Mouse (Mus musculus) midbrain, embryonic 14.5 days (tissue): ENCODE results near the gene Bicra. TPM values are rescaled to one million over a fixed set of nuclear protein-coding genes. Genes with fewer than 3 reads are reported as not detected.
A peak's percentile ranks its signal among the peaks of the same experiment; 100 is the strongest.

Experiments used
- ATAC-seq: fragments of 200-750 bp; cut with Nextera tagmentation; 2 replicates; pipeline ENCODE4 v1.8.0; 2017; ENCODE audit warnings: moderate number of reproducible peaks, moderate library complexity; ENCODE audit not compliant: low FRiP score, low TSS enrichment
- DNase-seq: peaks from one replicate; pipeline ENCODE4 v3.0.0-alpha.2; 2015
- H3K27ac ChIP-seq: fragments of 300-500 bp; sonication (generic); replicated peaks from 2 replicates; pipeline ENCODE4 v1.5.1; 2014; ENCODE audit warnings: mild to moderate bottlenecking, low read depth, low read length, moderate library complexity
- H3K27me3 ChIP-seq: fragments of 300-500 bp; sonication (generic); 2 replicates; pipeline ENCODE4 v1.6.1; 2014; ENCODE audit warnings: low read length, control low read depth, mixed read lengths; ENCODE audit not compliant: control insufficient read depth, insufficient read depth
- H3K36me3 ChIP-seq: fragments of 300-500 bp; sonication (generic); 2 replicates; pipeline ENCODE4 v1.6.1; 2014; ENCODE audit warnings: low read length, control low read depth; ENCODE audit not compliant: control insufficient read depth, insufficient read depth
- H3K4me1 ChIP-seq: fragments of 300-500 bp; sonication (generic); 2 replicates; pipeline ENCODE4 v1.6.1; 2014; ENCODE audit warnings: mild to moderate bottlenecking, antibody characterized with exemption, low read length, control low read depth; ENCODE audit not compliant: control insufficient read depth, insufficient read depth
- H3K4me2 ChIP-seq: fragments of 300-500 bp; sonication (generic); 2 replicates; pipeline ENCODE4 v1.6.1; 2014; ENCODE audit warnings: mild to moderate bottlenecking, low read length, moderate library complexity
- H3K4me3 ChIP-seq: fragments of 300-500 bp; sonication (generic); replicated peaks from 2 replicates; pipeline ENCODE4 v1.5.1; 2014; ENCODE audit warnings: low read depth, low read length
- H3K9ac ChIP-seq: fragments of 300-500 bp; sonication (generic); replicated peaks from 2 replicates; pipeline ENCODE4 v1.6.1; 2014; ENCODE audit warnings: mild to moderate bottlenecking, low read length, moderate library complexity
- H3K9me3 ChIP-seq: fragments of 300-500 bp; sonication (generic); 2 replicates; pipeline ENCODE4 v1.6.1; 2016; ENCODE audit warnings: low read length, control low read depth, mixed read lengths; ENCODE audit not compliant: control insufficient read depth
- WGBS: fragments of 180-500 bp; shearing (Covaris S2); extraction: QIAGEN DNeasy Blood & Tissue Kit; methylation state at CpG from one replicate; pipeline ENCODE4 v1.1.7; 2014; 5-methylcytosine and 5-hydroxymethylcytosine counted together
- polyA plus RNA-seq: library from polyadenylated mRNA; unstranded; fragments of >200 nt; fragmentation: Nextera tagmentation; extraction: Ambion mirVana; gene quantifications from 2 replicates; pipeline ENCODE4 v1.2.1, GENCODE M21; 2014

Bicra gene
- polyA plus RNA-seq, 1 experiment from 2014 or later = 9.0 TPM

GRCm38 (mm10) chr7:15963798-15964652, 83.7 kb downstream of the Bicra start:
- H3K4me2 ChIP-seq = no peak overlapping the region
- DNase-seq (no peak), ATAC-seq (no peak)
- H3K36me3 ChIP-seq = no peaks in the 10 kb centered on the region
- H3K27ac ChIP-seq = no peak overlapping the region
- H3K9me3 ChIP-seq = no peaks in the 10 kb centered on the region
- H3K9ac ChIP-seq = no peak overlapping the region
- H3K4me3 ChIP-seq = no peak overlapping the region
- no peaks in the 10 kb centered on the region for H3K27me3 ChIP-seq
- WGBS = 90% methylated on average over 32 of the region's 32 CpGs
- H3K4me1 ChIP-seq = no peaks in the 10 kb centered on the region

- peak; percentile 58 for DNase-seq
- H3K27ac ChIP-seq = no peak overlapping the region
- H3K9ac ChIP-seq = no peak overlapping the region
- ATAC-seq = peak; percentile 51
- no peak overlapping the region for H3K4me3 ChIP-seq
- no peaks in the 10 kb centered on the region for H3K36me3 ChIP-seq
- no peaks in the 10 kb centered on the region for H3K27me3 ChIP-seq
- H3K4me2 ChIP-seq = no peak overlapping the region
- no peaks in the 10 kb centered on the region for H3K9me3 ChIP-seq
- WGBS = 35% methylated on average over 12 of the region's 12 CpGs
- no peaks in the 10 kb centered on the region for H3K4me1 ChIP-seq
These were observed 85.1 kb downstream of the Bicra start for GRCm38 (mm10) chr7:15962311-15963288.

GRCm38 (mm10) chr7:15961798-15962197, 85.9 kb downstream of the Bicra start:
- H3K9me3 ChIP-seq = no peaks in the 10 kb centered on the region
- no peak overlapping the region for H3K27ac ChIP-seq
- no peaks in the 10 kb centered on the region for H3K36me3 ChIP-seq
- H3K27me3 ChIP-seq = no peaks in the 10 kb centered on the region
- no peaks in the 10 kb centered on the region for H3K4me1 ChIP-seq
- ATAC-seq = no peak
- 90% methylated on average over 7 of the region's 7 CpGs for WGBS
- no peak for DNase-seq
- no peak overlapping the region for H3K9ac ChIP-seq
- H3K4me2 ChIP-seq = no peak overlapping the region
- H3K4me3 ChIP-seq = no peak overlapping the region

- no peak for ATAC-seq
- Histone ChIP-seq H3K9ac (no peak overlapping the region), H3K4me3 (no peak overlapping the region), H3K4me1 (no peaks in the 10 kb centered on the region), H3K9me3 (no peaks in the 10 kb centered on the region), H3K36me3 (no peaks in the 10 kb centered on the region), H3K27me3 (no peaks in the 10 kb centered on the region), H3K4me2 (no peak overlapping the region), H3K27ac (no peak overlapping the region)
- 60% methylated on average over 4 of the region's 4 CpGs for WGBS
- no peak for DNase-seq
These were observed 86.5 kb downstream of the Bicra start for GRCm38 (mm10) chr7:15961239-15961638.

- Histone ChIP-seq H3K9ac (no peak overlapping the region), H3K4me1 (no peaks in the 10 kb centered on the region), H3K4me2 (no peak overlapping the region), H3K9me3 (no peaks in the 10 kb centered on the region), H3K36me3 (no peaks in the 10 kb centered on the region), H3K4me3 (no peak overlapping the region), H3K27me3 (no peaks in the 10 kb centered on the region), H3K27ac (no peak overlapping the region)
- 33% methylated on average over 4 of the region's 4 CpGs for WGBS
- ATAC-seq (no peak), DNase-seq (no peak)
These were observed 87.0 kb downstream of the Bicra start for GRCm38 (mm10) chr7:15960691-15961090.

- H3K36me3 ChIP-seq = no peaks in the 10 kb centered on the region
- H3K27me3 ChIP-seq = no peaks in the 10 kb centered on the region
- DNase-seq (no peak), ATAC-seq (no peak)
- no peak overlapping the region for H3K27ac ChIP-seq
- H3K9ac ChIP-seq = no peak overlapping the region
- no peaks in the 10 kb centered on the region for H3K9me3 ChIP-seq
- H3K4me2 ChIP-seq = no peak overlapping the region
- peaks cover 2% of the 10 kb centered on the region; the same call in 1 of the 2 replicates for H3K4me1 ChIP-seq
- WGBS = 86% methylated on average over 5 of the region's 5 CpGs
- H3K4me3 ChIP-seq = no peak overlapping the region
These were observed 91.6 kb downstream of the Bicra start for GRCm38 (mm10) chr7:15956143-15956542.

GRCm38 (mm10) chr7:15955509-15955908, 92.2 kb downstream of the Bicra start:
- no peak overlapping the region; the same call in 1 of the 2 replicates for H3K9ac ChIP-seq
- H3K4me3 ChIP-seq = peak overlapping the region; percentile 13; the same call in 1 of the 2 replicates
- no peaks in the 10 kb centered on the region for H3K9me3 ChIP-seq
- H3K36me3 ChIP-seq = no peaks in the 10 kb centered on the region
- ATAC-seq (no peak), DNase-seq (no peak)
- H3K4me1 ChIP-seq = peaks cover 2% of the 10 kb centered on the region; the same call in 1 of the 2 replicates
- no peaks in the 10 kb centered on the region for H3K27me3 ChIP-seq
- H3K27ac ChIP-seq = no peak overlapping the region
- WGBS = 23% methylated on average over 7 of the region's 7 CpGs
- H3K4me2 ChIP-seq = peak overlapping the region; percentile 42

- H3K36me3 ChIP-seq = no peaks in the 10 kb centered on the region
- no peaks in the 10 kb centered on the region for H3K9me3 ChIP-seq
- 7% methylated on average over 21 of the region's 21 CpGs for WGBS
- no peak overlapping the region for H3K27ac ChIP-seq
- peak overlapping the region; percentile 42 for H3K4me2 ChIP-seq
- ATAC-seq = 0 out of 2 replicates have a peak, but pooled peaks have one; percentile 46
- peaks cover 2% of the 10 kb centered on the region; the same call in 1 of the 2 replicates for H3K4me1 ChIP-seq
- DNase-seq = peak; percentile 33
- no peak overlapping the region; the same call in 1 of the 2 replicates for H3K9ac ChIP-seq
- H3K4me3 ChIP-seq = peak overlapping the region; percentile 13; the same call in 1 of the 2 replicates
- no peaks in the 10 kb centered on the region for H3K27me3 ChIP-seq
These were observed 92.7 kb downstream of the Bicra start for GRCm38 (mm10) chr7:15954978-15955443.
